Mouse (Mus musculus) G1E (cell line): ENCODE data around the gene Wdr47. TPM values are rescaled to one million over a fixed set of nuclear protein-coding genes. Genes with fewer than 3 reads are reported as not detected.
"Not testable (repeated sequence)": the region's sequence is repeated elsewhere in the genome, so short reads cannot be mapped to it uniquely, and the experiment has no call there.

Source experiments
- ATAC-seq: 2 replicates; pipeline ENCODE4 v1.8.0; 2016; ENCODE audit warnings: mild to moderate bottlenecking; ENCODE audit not compliant: insufficient number of reproducible peaks, poor library complexity, low FRiP score, severe bottlenecking; ENCODE audit errors: extremely low read depth
- DNase-seq: peaks from one replicate; pipeline ENCODE4 v3.0.0; 2012; ENCODE audit warnings: low spot score
- H3K27me3 ChIP-seq: 2 replicates; pipeline ENCODE4 v1.6.1; 2012; ENCODE audit warnings: mild to moderate bottlenecking, low read length, inconsistent platforms; ENCODE audit not compliant: insufficient read depth
- H3K36me3 ChIP-seq: replicated peaks from 2 replicates; pipeline ENCODE3; 2012; ENCODE audit warnings: mild to moderate bottlenecking, inconsistent platforms
- H3K4me1 ChIP-seq: 2 replicates; pipeline ENCODE4 v1.6.1; 2012; ENCODE audit warnings: low read depth, low read length, inconsistent platforms, mixed read lengths; ENCODE audit not compliant: insufficient read depth
- H3K4me3 ChIP-seq: 2 replicates; pipeline ENCODE4 v1.5.1; 2012; ENCODE audit warnings: low read depth, mild to moderate bottlenecking, inconsistent platforms, low read length, moderate library complexity, mixed read lengths
- H3K9me3 ChIP-seq: replicated peaks from 2 replicates; pipeline ENCODE4 v1.6.1; 2012; ENCODE audit warnings: inconsistent platforms
- CTCF ChIP-seq: IDR thresholded peaks from 2 replicates; pipeline ENCODE4 v1.5.1; 2012; ENCODE audit warnings: low read depth, low read length, inconsistent platforms, mixed read lengths
- GATA1 ChIP-seq: IDR thresholded peaks from 2 replicates; pipeline ENCODE4 v1.6.1; 2012; ENCODE audit warnings: borderline replicate concordance, low read length, inconsistent platforms, mixed read lengths
- GATA2 ChIP-seq: IDR thresholded peaks from 2 replicates; pipeline ENCODE4 v1.6.1; 2012; ENCODE audit warnings: low read depth, low read length, inconsistent platforms, borderline replicate concordance
- POLR2AphosphoS5 ChIP-seq: IDR thresholded peaks from 2 replicates; pipeline ENCODE4 v1.6.1; 2012; ENCODE audit warnings: low read depth, low read length, inconsistent platforms; ENCODE audit not compliant: insufficient replicate concordance
- TAL1 ChIP-seq: conservative IDR thresholded peaks from 2 replicates; pipeline ENCODE4 v1.6.1; 2012; ENCODE audit warnings: low read depth, low read length, inconsistent platforms, mixed read lengths
- polyA plus RNA-seq: library from polyadenylated mRNA; stranded (reverse); fragments of >175 nt; gene quantifications from 2 replicates; pipeline ENCODE4 v1.2.3, GENCODE M21; 2012
- total RNA-seq, 2 experiments: library from RNA; stranded (forward) in 1 of 2; stranded (reverse) in 1 of 2; fragments of 200-1000 nt in 1 of 2; fragments of >200 nt in 1 of 2; fragmentation: Nextera tagmentation in 1 of 2; gene quantifications; 2 replicates each; pipeline ENCODE4 v1.2.3; 2014 to 2017

Gene Wdr47
- total and polyA plus RNA-seq, 3 experiments = 1.2 to 10.3 (median 4.4) TPM

- ATAC-seq (no peak), DNase-seq (no peak)
- H3K4me1 ChIP-seq = no peaks in the 10 kb centered on the region
- TF ChIP-seq GATA1 = no peak
- no peak for TF ChIP-seq CTCF
- no peak for TF ChIP-seq POLR2AphosphoS5
- no peak for TF ChIP-seq GATA2
- no peak for TF ChIP-seq TAL1
- H3K9me3 ChIP-seq = no peaks in the 10 kb centered on the region
- peaks cover 89% of the 10 kb centered on the region for H3K36me3 ChIP-seq
- no peaks in the 10 kb centered on the region for H3K27me3 ChIP-seq
- H3K4me3 ChIP-seq = no peak overlapping the region
Measured at GRCm38 (mm10) chr3:108676616-108677015, 85.5 kb downstream of the Wdr47 start.

- Histone ChIP-seq H3K27me3 (no peaks in the 10 kb centered on the region), H3K9me3 (no peaks in the 10 kb centered on the region), H3K4me1 (no peaks in the 10 kb centered on the region), H3K4me3 (no peak overlapping the region), H3K36me3 (peaks cover 85% of the 10 kb centered on the region)
- ATAC-seq (no peak), DNase-seq (no peak)
- TF ChIP-seq CTCF (no peak), POLR2AphosphoS5 (no peak), TAL1 (no peak), GATA2 (no peak), GATA1 (no peak)
Measured at GRCm38 (mm10) chr3:108681004-108681403, 89.9 kb downstream of the Wdr47 start.

- not testable (repeated sequence) for ATAC-seq, H3K4me3 ChIP-seq, DNase-seq
Measured at GRCm38 (mm10) chr3:108683597-108683996, 92.5 kb downstream of the Wdr47 start.

GRCm38 (mm10) chr3:108685701-108686100, 94.6 kb downstream of the Wdr47 start:
- Histone ChIP-seq H3K9me3 (no peaks in the 10 kb centered on the region), H3K4me3 (no peak overlapping the region), H3K36me3 (peaks cover 70% of the 10 kb centered on the region), H3K27me3 (no peaks in the 10 kb centered on the region), H3K4me1 (no peaks in the 10 kb centered on the region)
- ATAC-seq (no peak), DNase-seq (no peak)
- TF ChIP-seq CTCF (no peak), POLR2AphosphoS5 (no peak), GATA2 (no peak), GATA1 (no peak), TAL1 (no peak)

More at GRCm38 (mm10) chr3:108683597-108683996, 92.5 kb downstream of the Wdr47 start:
- peaks cover 76% of the 10 kb centered on the region for H3K36me3 ChIP-seq
- H3K9me3 ChIP-seq, H3K27me3 ChIP-seq, H3K4me1 ChIP-seq: not testable (repeated sequence)

GRCm38 (mm10) chr3:108689015-108689441, 97.9 kb downstream of the Wdr47 start:
- H3K36me3 ChIP-seq = peaks cover 48% of the 10 kb centered on the region
- TF ChIP-seq TAL1 = no peak
- no peak for TF ChIP-seq CTCF
- no peak for TF ChIP-seq GATA1
- TF ChIP-seq POLR2AphosphoS5 = no peak
- no peak for TF ChIP-seq GATA2
- no peak overlapping the region for H3K4me3 ChIP-seq
- H3K27me3 ChIP-seq = no peaks in the 10 kb centered on the region
- no peak for ATAC-seq
- H3K9me3 ChIP-seq = no peaks in the 10 kb centered on the region
- no peak for DNase-seq
- no peaks in the 10 kb centered on the region for H3K4me1 ChIP-seq

- Histone ChIP-seq H3K36me3 (peaks cover 49% of the 10 kb centered on the region), H3K27me3 (no peaks in the 10 kb centered on the region), H3K4me1 (no peaks in the 10 kb centered on the region), H3K4me3 (no peak overlapping the region), H3K9me3 (no peaks in the 10 kb centered on the region)
- no peak for TF ChIP-seq CTCF
- DNase-seq (no peak), ATAC-seq (no peak)
Measured at GRCm38 (mm10) chr3:108689446-108689845, 98.4 kb downstream of the Wdr47 start.

GRCm38 (mm10) chr3:108689979-108690378, 98.9 kb downstream of the Wdr47 start:
- DNase-seq = no peak
- Histone ChIP-seq H3K9me3 (no peaks in the 10 kb centered on the region), H3K4me3 (no peak overlapping the region), H3K36me3 (peaks cover 53% of the 10 kb centered on the region), H3K27me3 (no peaks in the 10 kb centered on the region), H3K4me1 (no peaks in the 10 kb centered on the region)
- ATAC-seq = no peak
- TF ChIP-seq POLR2AphosphoS5 (no peak), GATA1 (no peak), TAL1 (no peak), CTCF (no peak), GATA2 (no peak)
